Mouse (Mus musculus) large intestine, adult 2 months (tissue): ENCODE measurements around the gene Gak. TPM values are rescaled to one million over a fixed set of nuclear protein-coding genes. Genes with fewer than 3 reads are reported as not detected.

Source experiments
- DNase-seq: peaks from one replicate; pipeline ENCODE4 v3.0.0-alpha.2; 2012; ENCODE audit warnings: low read depth, low spot score
- WGBS: fragments of 180-500 bp; shearing (Covaris S2); methylation state at CpG from one replicate; pipeline ENCODE4 v1.1.7; 2018; 5-methylcytosine and 5-hydroxymethylcytosine counted together
- polyA plus RNA-seq: library from polyadenylated mRNA; depleted of rRNA; stranded (reverse); fragments of >200 nt; gene quantifications from 2 replicates; pipeline ENCODE4 v1.2.3, GENCODE M21; 2012

Gene Gak
- polyA plus RNA-seq, 1 experiment, result 102 TPM

DNA sequence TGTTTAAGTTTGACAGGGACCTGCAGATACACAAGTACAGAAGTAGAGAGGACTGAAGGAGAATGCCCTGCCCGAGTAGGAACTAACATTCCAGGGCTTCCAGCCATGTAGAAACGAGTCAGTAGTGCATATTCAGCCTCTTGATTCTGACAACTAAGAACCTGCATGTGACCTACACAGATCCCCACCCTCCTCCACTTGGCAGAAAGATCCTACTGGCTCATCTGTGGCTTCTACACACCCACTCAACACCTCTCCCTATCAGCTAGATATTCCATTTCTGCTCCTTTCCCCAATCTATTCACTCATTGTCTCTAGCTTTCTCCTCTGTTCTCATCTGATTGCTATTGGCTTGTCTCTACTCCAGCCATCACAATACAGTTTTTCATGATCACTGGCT lies 7.7 kb downstream of the Gak start:
- no peak for DNase-seq
- 31% methylated on average over 2 of the region's 2 CpGs for WGBS

DNA sequence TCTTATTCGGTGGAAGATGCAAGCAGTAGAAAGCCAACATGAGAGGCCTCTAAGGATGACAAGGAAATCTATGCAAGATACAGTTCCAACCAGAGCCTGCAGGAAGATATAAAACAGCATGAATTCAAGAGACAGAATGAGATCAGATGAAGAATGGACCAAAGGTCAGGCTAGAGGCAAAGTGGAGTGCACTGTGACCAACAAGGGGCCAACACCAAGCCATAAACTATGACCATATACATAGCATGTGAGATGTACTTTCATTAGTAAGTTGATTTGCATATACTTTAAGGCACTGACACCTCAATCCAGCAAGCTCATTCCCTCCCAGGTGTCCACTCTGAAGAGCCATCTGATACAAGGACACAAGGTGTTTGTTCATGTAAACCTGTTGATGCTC lies 19.1 kb downstream of the Gak start:
- no peak for DNase-seq
- 93% methylated on average over 1 of the region's 1 CpGs for WGBS

DNA sequence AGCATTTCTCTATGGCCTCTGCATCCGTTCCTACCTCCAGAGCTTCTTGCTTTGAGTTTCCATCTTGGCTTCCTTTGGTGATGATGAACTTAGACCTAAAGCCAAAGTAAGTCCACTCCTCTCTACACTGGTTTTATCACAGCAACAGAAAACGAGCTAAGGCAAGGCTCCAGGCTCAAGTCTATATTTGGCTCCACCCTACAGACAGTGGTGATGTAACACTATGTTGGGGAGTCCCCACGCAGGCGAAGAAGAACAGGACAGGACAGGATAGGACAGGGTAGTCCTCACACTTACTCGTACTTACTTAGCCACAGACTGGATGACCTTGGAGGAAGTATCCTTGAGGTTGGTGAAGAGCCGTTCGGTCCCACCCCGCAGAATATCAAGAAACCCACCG lies 27.0 kb downstream of the Gak start:
- 86% methylated on average over 9 of the region's 9 CpGs for WGBS
- no peak for DNase-seq

- DNase-seq, result no peak
- 55% methylated on average over 1 of the region's 1 CpGs for WGBS
These were observed 29.6 kb downstream of the Gak start for GRCm38 (mm10) chr5:108599923-108600322.

GRCm38 (mm10) chr5:108581361-108581891 lies 48.1 kb downstream of the Gak start:
- DNase-seq, result no peak
- WGBS, result 92% methylated on average over 3 of the region's 3 CpGs

DNA sequence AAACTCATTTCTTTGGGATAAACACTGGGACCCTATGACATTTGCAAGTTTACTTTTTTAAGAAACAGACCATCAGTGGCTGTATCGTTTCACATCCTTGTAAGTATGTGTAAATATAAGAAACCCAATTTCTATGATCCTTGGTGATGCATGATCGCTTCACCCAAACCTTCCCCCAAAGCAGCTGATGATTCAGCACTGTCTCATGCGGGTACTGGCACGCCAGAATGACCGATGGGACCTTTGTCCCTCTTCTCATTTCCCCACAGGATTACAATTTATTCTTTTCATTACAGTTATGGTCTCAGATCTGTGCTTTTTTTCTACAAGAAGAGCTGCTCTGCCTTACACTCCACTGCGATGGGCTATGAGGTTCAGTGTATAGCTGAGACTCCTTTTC lies 56.5 kb downstream of the Gak start:
- WGBS, result 74% methylated on average over 6 of the region's 6 CpGs
- no peak for DNase-seq

GRCm38 (mm10) chr5:108570991-108571390 lies 58.6 kb downstream of the Gak start:
- DNase-seq, result no peak
- WGBS, result 90% methylated on average over 1 of the region's 1 CpGs

DNA sequence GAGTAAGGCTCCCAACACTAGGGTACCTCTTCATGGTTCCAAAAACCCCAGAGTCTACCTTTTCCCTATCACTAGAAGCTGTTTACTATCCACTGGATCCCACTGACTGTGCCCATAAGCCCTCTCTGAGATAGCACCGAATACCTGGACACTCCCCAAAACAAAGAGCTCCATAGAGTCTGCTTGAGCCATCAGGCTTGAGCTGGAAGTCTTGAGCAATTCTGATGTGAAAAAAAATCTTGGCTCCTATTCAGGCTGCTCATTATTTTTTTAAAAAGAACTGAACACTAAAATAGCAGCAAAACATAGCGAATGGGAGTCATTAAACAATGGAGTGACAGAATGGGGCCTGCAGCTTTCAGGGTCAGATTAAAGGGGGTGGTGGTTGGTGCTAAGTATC lies 62.5 kb downstream of the Gak start:
- no peak for DNase-seq
- 72% methylated on average over 2 of the region's 2 CpGs for WGBS

GRCm38 (mm10) chr5:108566523-108566922 lies 63.0 kb downstream of the Gak start:
- no peak for DNase-seq
- 91% methylated on average over 4 of the region's 4 CpGs for WGBS

- WGBS, result 88% methylated on average over 2 of the region's 2 CpGs
- DNase-seq, result no peak
These were observed 64.2 kb downstream of the Gak start for GRCm38 (mm10) chr5:108565381-108565780.

DNA sequence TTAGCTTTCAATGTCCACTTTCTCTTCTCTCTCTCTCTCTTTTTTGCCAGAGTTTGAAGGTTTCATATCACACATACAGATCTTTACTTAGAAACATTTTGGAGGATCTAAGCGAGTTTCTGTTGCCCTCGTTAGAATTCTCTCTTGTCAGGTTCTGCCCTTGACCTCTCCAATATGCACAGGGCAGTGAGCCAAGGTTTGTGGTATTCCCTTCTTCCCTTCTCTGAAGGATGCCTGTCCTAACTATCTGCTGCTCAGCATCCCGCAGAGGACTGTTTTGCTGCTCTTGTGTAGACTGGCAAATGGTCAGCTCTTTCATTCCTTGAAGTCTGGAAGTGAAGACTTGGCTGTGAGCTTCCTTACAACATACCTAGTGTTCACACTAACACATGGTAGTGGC lies 65.2 kb downstream of the Gak start:
- DNase-seq, result no peak
- WGBS, result 57% methylated on average over 3 of the region's 3 CpGs

DNA sequence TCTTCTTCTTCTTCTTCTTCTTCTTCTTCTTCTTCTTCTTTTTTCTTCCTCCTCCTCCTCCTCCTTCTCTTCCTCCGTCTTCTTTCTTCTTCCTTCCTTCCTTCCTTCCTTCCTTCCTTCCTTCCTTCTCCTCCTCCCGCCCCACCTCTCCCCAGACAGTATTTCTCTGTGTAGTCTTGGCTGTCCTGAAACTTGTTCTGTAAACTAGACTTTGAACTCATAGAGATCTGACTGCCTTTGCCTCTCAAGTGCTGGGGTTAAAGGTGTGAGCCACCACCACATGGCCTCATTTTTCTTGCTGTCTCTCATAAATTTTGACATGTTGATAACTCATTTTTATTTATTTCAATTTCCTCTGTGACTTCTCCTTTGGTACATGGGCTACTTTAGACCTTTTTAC lies 67.1 kb downstream of the Gak start:
- WGBS, result 21% methylated on average over 2 of the region's 2 CpGs
- no peak for DNase-seq

- WGBS, result 71% methylated on average over 4 of the region's 4 CpGs
- no peak for DNase-seq
These were observed 72.6 kb downstream of the Gak start for GRCm38 (mm10) chr5:108556986-108557385.

GRCm38 (mm10) chr5:108554041-108554440 lies 75.5 kb downstream of the Gak start:
- 52% methylated on average over 1 of the region's 1 CpGs for WGBS
- no peak for DNase-seq

DNA sequence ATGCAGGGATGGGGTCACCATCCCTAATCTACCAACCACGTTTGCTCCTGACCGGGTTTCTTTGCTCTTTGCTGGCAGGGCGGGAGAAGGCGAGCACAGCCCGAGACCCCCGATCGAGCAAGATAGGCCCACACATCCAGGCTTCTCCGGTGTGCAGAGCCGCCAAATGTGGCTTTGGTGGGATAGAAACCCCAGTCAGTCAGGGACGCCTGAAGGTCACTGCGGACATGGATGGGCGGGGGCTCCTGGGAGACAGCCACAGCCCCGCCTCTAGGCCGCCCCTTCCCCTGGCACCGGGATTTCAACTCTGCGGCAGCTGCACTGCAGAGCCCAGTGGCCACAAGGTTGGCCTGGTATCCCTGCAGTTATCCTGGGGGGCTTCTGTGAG lies 79.4 kb downstream of the Gak start:
- WGBS, result 4% methylated on average over 16 of the region's 16 CpGs
- DNase-seq, result no peak

- DNase-seq, result no peak
- 1% methylated on average over 56 of the region's 56 CpGs for WGBS
These were observed 79.9 kb downstream of the Gak start, which contains the start of gene Cplx1 for GRCm38 (mm10) chr5:108549489-108550206. TSS of gene Cplx1 (minus strand) at chr5:108550024.

GRCm38 (mm10) chr5:108549137-108549488 lies 80.4 kb downstream of the Gak start:
- WGBS, result 16% methylated on average over 7 of the region's 7 CpGs
- no peak for DNase-seq

DNA sequence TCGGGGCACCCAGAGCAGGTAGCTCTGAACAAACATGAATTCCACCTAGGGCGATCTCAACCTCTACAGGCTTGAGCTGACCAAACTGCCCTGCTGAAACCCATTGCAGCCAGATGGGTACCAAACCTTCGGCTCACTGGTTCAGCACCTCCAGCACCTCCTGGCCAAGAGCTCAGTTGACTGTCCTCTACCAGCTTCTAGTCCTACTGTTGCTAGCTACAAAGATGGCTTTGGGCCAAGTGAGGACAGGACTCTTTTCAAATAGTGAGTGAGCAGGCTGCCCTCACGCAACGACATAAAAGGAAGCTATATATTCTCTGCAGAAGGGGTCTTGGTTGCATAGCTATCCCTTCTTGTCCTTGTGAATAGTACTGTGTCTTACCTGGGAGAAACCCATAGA lies 81.9 kb downstream of the Gak start:
- DNase-seq, result no peak
- WGBS, result 89% methylated on average over 5 of the region's 5 CpGs

GRCm38 (mm10) chr5:108543516-108544291 lies 85.9 kb downstream of the Gak start:
- DNase-seq, result no peak
- whole genome bisulfite sequencing, result 67% methylated on average over 7 of the region's 7 CpGs

DNA sequence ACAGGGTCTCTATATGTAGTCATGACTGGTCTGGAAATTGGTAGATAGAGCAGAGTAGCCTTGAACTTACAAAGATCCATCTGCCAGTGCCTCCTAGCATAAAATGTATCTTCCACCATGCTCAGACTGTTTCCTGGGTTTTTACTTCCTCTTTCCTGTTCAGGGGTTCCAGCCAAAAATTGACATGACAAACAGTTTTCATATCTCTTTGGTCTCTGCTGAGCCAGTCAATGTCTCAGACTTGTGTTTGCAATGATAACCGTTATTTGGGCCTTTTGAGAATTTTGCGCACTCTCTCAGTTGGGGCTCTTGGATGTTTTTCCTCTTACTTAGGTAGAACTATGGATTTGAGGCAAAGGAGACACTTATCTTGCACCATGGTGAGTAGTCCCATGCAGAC lies 95.4 kb downstream of the Gak start:
- WGBS, result 95% methylated on average over 2 of the region's 2 CpGs
- no peak for DNase-seq

GRCm38 (mm10) chr5:108522597-108522996 lies 107.0 kb downstream of the Gak start:
- 88% methylated on average over 3 of the region's 3 CpGs for WGBS
- no peak for DNase-seq
